Mouse (Mus musculus): Measurements from ENCODE around the gene Naa38.

Gene Naa38

GRCm38 (mm10) chr11:69373223-69373965 is 21.9 kb upstream of the Naa38 start:
- DNase-seq (ENCODE audit: low read depth): no peak

GRCm38 (mm10) chr11:69375646-69376045 is 19.6 kb upstream of the Naa38 start:
- DNase-seq (ENCODE audit: low read depth): peak; percentile 93

- peak; percentile 50 for DNase-seq (ENCODE audit: low read depth)
Observed at GRCm38 (mm10) chr11:69377766-69378165, 17.5 kb upstream of the Naa38 start.

- DNase-seq (ENCODE audit: low read depth): peak; percentile 96
Observed at GRCm38 (mm10) chr11:69379600-69379999, 15.7 kb upstream of the Naa38 start.

GRCm38 (mm10) chr11:69381356-69381755 is 13.9 kb upstream of the Naa38 start:
- DNase-seq (ENCODE audit: low read depth): no peak

GRCm38 (mm10) chr11:69382478-69383105 is 12.7 kb upstream of the Naa38 start:
- no peak for DNase-seq (ENCODE audit: low read depth)

GRCm38 (mm10) chr11:69384979-69385378 is 10.3 kb upstream of the Naa38 start:
- DNase-seq (ENCODE audit: low read depth): no peak

GRCm38 (mm10) chr11:69386758-69387157 is 8.5 kb upstream of the Naa38 start:
- DNase-seq (ENCODE audit: low read depth): no peak

GRCm38 (mm10) chr11:69388680-69389079 is 6.6 kb upstream of the Naa38 start:
- DNase-seq (ENCODE audit: low read depth): no peak

GRCm38 (mm10) chr11:69389531-69390399 is 5.5 kb upstream of the Naa38 start:
- no peak for DNase-seq (ENCODE audit: low read depth)

- DNase-seq (ENCODE audit: low read depth): peak; percentile 81
Observed at GRCm38 (mm10) chr11:69390400-69391034, 4.8 kb upstream of the Naa38 start.

GRCm38 (mm10) chr11:69394591-69395167 is 608 bp upstream of the Naa38 start:
- DNase-seq (ENCODE audit: low read depth): peak; percentile 36

- peak; percentile 100 for DNase-seq (ENCODE audit: low read depth)
Observed at GRCm38 (mm10) chr11:69395634-69396373, 517 bp downstream of the Naa38 start.

GRCm38 (mm10) chr11:69396772-69397171 is 1.5 kb downstream of the Naa38 start:
- peak; percentile 54 for DNase-seq (ENCODE audit: low read depth)

GRCm38 (mm10) chr11:69397581-69398057 is 2.3 kb downstream of the Naa38 start:
- DNase-seq (ENCODE audit: low read depth): no peak

- no peak for DNase-seq (ENCODE audit: low read depth)
Observed at GRCm38 (mm10) chr11:69398059-69398458, 2.8 kb downstream of the Naa38 start, which contains the start of gene Tmem88. Gene Tmem88, minus strand, starts transcription at chr11:69398234.

GRCm38 (mm10) chr11:69398486-69399200 is 3.4 kb downstream of the Naa38 start:
- no peak for DNase-seq (ENCODE audit: low read depth)

- no peak for DNase-seq (ENCODE audit: low read depth)
Observed at GRCm38 (mm10) chr11:69399201-69400082, 4.2 kb downstream of the Naa38 start.

Measured in 416B (cell line).